Mouse (Mus musculus) adrenal gland (tissue): ENCODE measurements around the gene Rasl12.

Source experiments
- intact Hi-C: fragments of 180-260 bp; cut with DNase I; formaldehyde crosslinking; loops from one replicate; pipeline ENCODE4 v1.15.1; 2025

Rasl12 gene

DNA sequence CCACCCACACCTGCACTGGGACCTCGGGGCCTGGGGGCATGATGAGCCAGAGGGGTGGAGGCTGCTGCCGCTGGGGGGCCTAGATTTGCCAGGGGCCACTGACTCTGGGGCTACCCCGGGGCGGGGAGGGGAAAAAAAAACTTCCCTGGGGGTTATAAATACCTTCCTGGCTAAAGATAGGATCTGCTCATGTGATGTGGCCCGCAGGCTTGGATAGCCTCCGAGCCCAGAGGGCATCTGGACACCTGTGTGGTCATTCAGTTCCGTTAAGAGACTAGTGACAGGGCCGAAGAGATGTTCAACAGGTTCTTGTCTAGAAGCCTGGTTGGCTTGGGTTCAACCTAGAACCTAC, 6.7 kb upstream of the Rasl12 start, which contains the start of gene Kbtbd13:
Gene Kbtbd13, minus strand, starts transcription at position 40 of the 352 bp plus-strand sequence.
- intact Hi-C loops = no loop called here

- intact Hi-C loops = loop anchor here (2.0 kb wide), 1 partner anchor 40 kb away; no protein-coding TSS in a partner anchor
Observed at GRCm38 (mm10) chr9:65392638-65393364, 5.5 kb upstream of the Rasl12 start.

DNA sequence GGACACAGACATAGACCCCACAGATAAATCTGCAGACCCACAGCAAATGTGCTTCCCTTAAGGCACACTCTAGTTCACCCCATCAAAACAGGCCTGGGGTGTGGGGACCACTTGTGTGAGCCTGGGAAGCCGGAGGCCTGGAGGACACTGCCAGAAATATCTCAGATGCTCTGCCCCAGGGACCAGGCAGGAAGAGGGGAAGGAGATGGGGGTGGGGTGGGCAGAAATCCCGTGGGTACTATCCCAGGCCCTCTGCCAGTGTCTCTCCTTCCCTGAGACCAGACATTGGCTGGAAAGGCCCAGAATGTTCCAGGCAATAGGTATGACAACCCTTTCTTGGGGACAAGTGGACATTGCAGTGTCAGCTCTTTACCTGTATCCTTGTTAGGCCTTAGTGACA, 4.7 kb upstream of the Rasl12 start:
- intact Hi-C loops = loop anchor here (2.0 kb wide), 1 partner anchor 39 kb away; no protein-coding TSS in a partner anchor

DNA sequence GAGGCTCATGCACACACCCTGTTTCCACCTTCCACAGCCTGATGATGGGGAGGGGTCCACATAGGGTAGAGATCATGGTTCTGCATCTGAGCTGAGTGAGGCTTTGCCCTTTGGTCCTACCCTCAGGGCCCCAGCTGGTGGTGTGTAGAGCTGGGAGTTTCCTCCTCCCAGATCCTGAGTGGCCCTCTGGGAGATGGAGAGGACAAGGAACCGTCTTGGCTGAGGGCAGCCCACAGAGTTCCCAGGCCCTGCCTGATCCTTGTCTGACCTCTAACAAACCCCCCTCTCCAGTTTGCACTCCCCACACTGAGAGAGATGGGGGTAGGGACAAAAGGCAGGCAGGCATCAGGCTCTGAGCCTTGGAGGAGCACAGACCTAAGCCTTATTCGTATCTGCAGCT, 3.9 kb upstream of the Rasl12 start:
- intact Hi-C loops = no loop called here

GRCm38 (mm10) chr9:65399934-65400333, 1.6 kb downstream of the Rasl12 start:
- intact Hi-C loops = no loop called here

- intact Hi-C loops = no loop called here
Observed at GRCm38 (mm10) chr9:65404331-65405183, 6.3 kb downstream of the Rasl12 start.

- intact Hi-C loops = no loop called here
Observed at GRCm38 (mm10) chr9:65405184-65405449, 6.8 kb downstream of the Rasl12 start.

- intact Hi-C loops = no loop called here
Observed at GRCm38 (mm10) chr9:65407327-65407726, 9.0 kb downstream of the Rasl12 start.

- intact Hi-C loops = no loop called here
Observed at GRCm38 (mm10) chr9:65407861-65408260, 9.6 kb downstream of the Rasl12 start.

DNA sequence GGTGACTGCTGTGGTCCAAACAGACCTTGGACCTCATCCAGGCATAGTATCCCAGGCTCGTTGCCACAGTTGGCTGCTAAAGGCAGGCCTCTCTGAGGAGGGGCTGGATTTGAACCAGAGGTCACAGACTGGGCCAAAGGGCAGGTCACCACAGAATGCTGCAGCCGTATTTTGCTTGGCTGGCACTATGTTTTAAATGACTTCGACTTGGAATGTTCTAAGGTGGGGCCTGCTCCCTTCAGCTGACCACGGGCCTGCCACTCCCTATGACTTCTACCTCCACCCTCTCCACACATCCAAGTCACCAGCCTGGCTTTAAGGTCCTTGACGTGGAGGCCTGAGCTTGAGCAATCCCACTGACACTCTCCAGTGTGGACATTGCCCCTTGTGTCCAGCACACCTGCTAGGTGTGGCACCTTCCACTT, 10.6 kb downstream of the Rasl12 start:
- intact Hi-C loops = no loop called here

DNA sequence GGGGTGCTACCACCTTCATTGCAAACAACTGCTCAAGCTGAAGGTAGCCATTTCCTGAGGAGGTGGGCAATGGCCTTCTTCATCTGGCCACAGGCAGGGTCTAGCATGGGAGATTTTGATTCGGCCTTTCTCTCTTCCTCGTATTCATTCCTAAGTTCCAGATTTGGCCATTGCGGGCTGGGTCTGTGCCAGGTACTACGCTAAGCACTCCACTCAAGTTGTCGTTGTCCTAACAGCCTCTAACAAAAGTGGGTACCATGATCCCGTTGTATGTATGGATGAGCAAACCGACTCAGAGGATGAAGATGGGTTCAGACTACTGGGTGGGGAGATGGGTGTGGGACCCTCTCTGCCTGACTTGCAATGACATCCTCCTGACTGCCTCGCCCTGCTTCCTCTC, 12.1 kb downstream of the Rasl12 start:
- intact Hi-C loops = no loop called here

DNA sequence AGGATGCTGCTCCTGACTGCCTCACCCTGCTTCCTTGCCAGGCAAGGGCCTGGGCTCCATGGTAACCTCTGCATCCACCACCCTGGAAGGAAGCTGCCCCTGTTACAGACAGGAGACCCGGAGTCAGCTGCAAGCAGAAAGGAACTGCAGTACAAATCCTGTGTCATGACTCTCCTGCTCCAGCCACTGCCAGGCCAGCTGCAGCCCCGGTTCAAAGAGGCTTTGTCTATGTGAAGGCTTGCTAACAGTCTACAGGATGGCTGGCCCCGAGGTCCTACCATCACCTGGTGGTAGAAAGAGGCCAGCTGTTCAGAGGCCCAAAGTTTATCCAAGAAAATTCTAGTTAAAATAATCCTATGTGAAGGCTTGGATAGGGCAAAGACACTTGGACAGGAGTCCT, 13.0 kb downstream of the Rasl12 start:
- intact Hi-C loops = no loop called here

- intact Hi-C loops = no loop called here
Observed at GRCm38 (mm10) chr9:65417738-65418137, 19.4 kb downstream of the Rasl12 start.

DNA sequence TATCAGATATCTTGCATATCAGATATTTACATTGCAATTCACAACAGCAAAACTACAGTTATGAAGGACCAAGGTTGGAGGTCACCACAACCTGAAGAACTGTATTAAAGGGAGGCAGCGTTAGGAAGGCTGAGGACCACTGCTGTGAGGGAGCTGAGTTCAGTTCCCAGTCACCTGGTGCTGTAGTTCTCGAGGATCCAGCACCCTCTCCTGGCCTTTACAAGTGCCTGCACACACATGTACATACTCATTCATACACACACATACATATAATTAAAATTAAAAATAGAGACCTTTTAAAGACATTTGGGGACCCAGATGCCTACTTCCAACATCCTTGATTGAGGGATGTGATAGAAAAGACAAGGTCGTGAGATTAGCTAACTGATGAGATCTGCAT, 21.3 kb downstream of the Rasl12 start:
- intact Hi-C loops = no loop called here

DNA sequence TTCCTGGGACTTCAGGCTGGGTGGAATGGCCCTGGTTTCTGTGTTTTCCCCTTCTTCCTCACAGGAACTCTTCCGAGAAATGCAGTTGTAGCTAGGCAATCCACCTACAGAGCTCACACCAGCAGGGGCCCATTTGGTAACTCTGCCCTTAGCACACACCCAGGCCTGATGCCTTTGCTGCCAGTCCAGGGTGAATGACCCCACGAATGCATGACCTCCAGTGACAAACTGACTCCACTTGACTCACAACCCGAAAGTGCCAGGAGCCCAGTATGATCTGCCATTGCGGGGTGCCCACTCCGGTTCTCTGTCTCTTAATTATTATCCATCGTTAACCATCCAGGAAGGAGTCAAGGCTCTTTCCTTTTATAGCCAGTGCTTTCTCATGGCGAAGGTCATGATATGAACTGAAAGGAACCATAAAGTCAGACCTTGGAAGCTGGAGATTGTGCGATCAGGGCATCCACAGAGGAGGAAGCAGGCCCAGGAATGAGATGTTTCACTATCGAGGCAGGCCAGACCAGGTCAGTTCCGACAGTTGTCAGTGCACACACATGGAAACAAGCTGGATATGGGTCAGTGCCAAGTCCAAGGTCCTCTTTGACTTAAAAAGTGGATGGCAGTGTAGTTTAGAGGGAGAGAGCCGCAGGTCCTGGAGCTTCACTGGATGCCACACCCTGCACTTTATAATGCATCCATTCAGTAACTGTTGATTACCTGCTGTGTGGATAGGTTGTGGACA, 24.6 kb downstream of the Rasl12 start, which contains the start of gene Slc51b:
Gene Slc51b, minus strand, starts transcription at position 196 of the 742 bp plus-strand sequence.
- intact Hi-C loops = no loop called here

GRCm38 (mm10) chr9:65424393-65424792, 26.1 kb downstream of the Rasl12 start:
- intact Hi-C loops = no loop called here

- intact Hi-C loops = no loop called here
Observed at GRCm38 (mm10) chr9:65427511-65427910, 29.2 kb downstream of the Rasl12 start.

DNA sequence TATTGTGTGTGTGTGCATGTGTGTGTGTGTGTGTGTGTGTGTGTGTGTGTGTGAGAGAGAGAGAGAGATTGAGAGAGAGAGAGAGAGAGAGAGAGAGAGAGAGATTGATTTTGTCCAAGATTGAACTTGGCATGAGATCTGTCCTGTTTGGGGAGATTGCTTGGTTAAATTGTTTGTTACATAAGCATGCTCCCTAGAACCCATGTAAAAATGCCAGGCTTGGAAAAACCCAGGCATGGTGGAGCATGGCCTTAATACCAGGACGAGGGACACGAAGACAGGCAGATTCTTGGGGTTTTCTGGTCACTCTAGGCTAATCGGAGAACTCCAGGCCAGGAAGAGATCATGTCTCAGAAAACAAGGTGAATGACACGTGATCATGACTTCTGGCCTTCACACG, 29.7 kb downstream of the Rasl12 start:
- intact Hi-C loops = no loop called here

- intact Hi-C loops = loop anchor here (5.0 to 10.0 kb wide), 2 partner anchors 58 to 154 kb away; partner anchors contain the start of genes Pif1 and Plekho2
Observed at GRCm38 (mm10) chr9:65430401-65430800, 32.1 kb downstream of the Rasl12 start.

DNA sequence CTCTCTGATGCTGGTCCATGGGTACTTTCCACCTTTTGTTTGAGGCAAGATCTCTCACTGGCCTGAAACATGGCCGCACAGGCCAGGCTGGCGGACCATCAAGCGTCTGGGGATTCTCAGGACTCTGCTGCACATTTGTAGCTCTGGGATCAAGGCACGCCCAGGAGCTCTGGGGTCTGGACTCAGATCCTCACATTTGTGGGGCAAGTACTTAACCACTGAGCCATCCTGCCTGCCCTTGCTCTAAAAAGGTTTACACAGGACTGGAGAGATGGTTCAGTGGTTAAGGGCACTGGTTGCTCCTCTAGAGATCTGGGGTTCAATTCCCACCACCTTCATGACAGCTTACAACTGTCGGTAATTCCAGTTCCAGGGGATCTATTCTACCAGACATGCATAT, 32.6 kb downstream of the Rasl12 start:
- intact Hi-C loops = loop anchor here (5.0 to 10.0 kb wide), 2 partner anchors 59 to 154 kb away; partner anchors contain the start of genes Pif1 and Plekho2

DNA sequence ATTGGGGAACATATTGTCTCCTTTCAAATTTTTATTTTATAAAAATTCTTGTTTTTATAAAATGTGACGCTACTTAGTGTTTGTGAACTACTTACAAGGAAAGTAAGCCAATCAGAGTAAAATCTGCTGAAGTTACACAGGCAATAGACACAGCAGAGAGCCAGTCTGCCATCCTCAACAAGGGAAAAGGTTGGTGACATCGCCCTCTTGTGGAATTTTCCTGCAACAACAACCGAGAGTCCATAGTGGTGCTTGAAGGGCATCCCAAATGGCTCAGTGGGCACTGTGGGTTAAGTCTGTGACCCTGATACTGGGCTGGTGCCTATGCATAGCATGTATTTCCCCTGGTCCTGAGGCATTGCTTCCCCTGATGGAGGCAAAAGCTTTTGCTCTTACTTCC, 33.9 kb downstream of the Rasl12 start:
- intact Hi-C loops = loop anchor here (2.0 to 10.0 kb wide), 3 partner anchors 39 to 153 kb away; partner anchors contain the start of genes Pif1 and Plekho2
